Mouse (Mus musculus) CH12.LX (cell line): ENCODE measurements around the gene Gm21969. TPM values are rescaled to one million over a fixed set of nuclear protein-coding genes. Genes with fewer than 3 reads are reported as not detected.

Experiments used
- DNase-seq: peaks from one replicate; pipeline ENCODE4 v3.0.0-alpha.2; 2013; ENCODE audit errors: extremely low read depth
- H3K27ac ChIP-seq: 2 replicates; pipeline ENCODE4 v1.5.1; 2012; ENCODE audit warnings: low read depth, mild to moderate bottlenecking, control low read depth, moderate library complexity; ENCODE audit not compliant: insufficient read depth
- H3K27me3 ChIP-seq: replicated peaks from 2 replicates; pipeline ENCODE3; 2012; ENCODE audit warnings: inconsistent platforms
- H3K36me3 ChIP-seq, 2 experiments: replicated peaks in 1 of 2; 2 replicates each; pipeline versions ENCODE3 to v1.6.1; 2012; ENCODE audit warnings: inconsistent platforms in 1 of 2, low read length in 1 of 2, mild to moderate bottlenecking in 1 of 2, mixed read lengths in 1 of 2, moderate library complexity in 1 of 2; ENCODE audit not compliant: control insufficient read depth in 1 of 2, insufficient read depth in 1 of 2
- H3K4me1 ChIP-seq, 2 experiments: 2 replicates each; pipeline ENCODE4 v1.6.1; 2012; ENCODE audit warnings: inconsistent platforms in 1 of 2, moderate library complexity in 1 of 2; ENCODE audit not compliant: insufficient read depth in 2 of 2, control insufficient read depth in 1 of 2
- H3K4me2 ChIP-seq: 2 replicates; pipeline ENCODE4 v1.6.1; 2012; ENCODE audit warnings: low read depth, mild to moderate bottlenecking, control low read depth; ENCODE audit not compliant: poor library complexity, insufficient read depth, severe bottlenecking
- H3K4me3 ChIP-seq, 3 experiments: fragments of 150-350 bp in 1 of 3; sonication (generic) in 1 of 3; replicated peaks in 1 of 3; 2 replicates each; pipeline versions ENCODE3 to v1.5.1; 2011 to 2012; ENCODE audit warnings: low read depth in 2 of 3, low read length in 2 of 3, mild to moderate bottlenecking in 2 of 3, moderate library complexity in 2 of 3, control low read depth in 1 of 3, improper control_type of control experiment in 1 of 3, inconsistent platforms in 1 of 3, mixed read lengths in 1 of 3; ENCODE audit not compliant: poor library complexity in 1 of 3
- H3K79me2 ChIP-seq: replicated peaks from 2 replicates; pipeline ENCODE4 v1.6.1; 2012; ENCODE audit warnings: mild to moderate bottlenecking, moderate library complexity; ENCODE audit not compliant: control insufficient read depth, poor library complexity, insufficient read depth, severe bottlenecking; ENCODE audit errors: extremely low read depth
- H3K9ac ChIP-seq: 2 replicates; pipeline ENCODE4 v1.6.1; 2012; ENCODE audit warnings: low read depth, mild to moderate bottlenecking, control low read depth, moderate library complexity; ENCODE audit not compliant: insufficient read depth
- H3K9me3 ChIP-seq: replicated peaks from 2 replicates; pipeline ENCODE3; 2012; ENCODE audit warnings: low read length, inconsistent platforms, mixed read lengths
- BHLHE40 ChIP-seq: IDR thresholded peaks from 2 replicates; pipeline ENCODE4 v1.6.1; 2011; ENCODE audit warnings: mild to moderate bottlenecking, low read depth, low read length, improper control_type of control experiment
- CHD2 ChIP-seq: IDR thresholded peaks from 2 replicates; pipeline ENCODE4 v1.6.1; 2011; ENCODE audit warnings: low read length, improper control_type of control experiment
- CTCF ChIP-seq, 2 experiments: IDR thresholded peaks in 1 of 2; conservative IDR thresholded peaks in 1 of 2; 2 replicates each; pipeline ENCODE4 v1.5.1; 2011 to 2012; ENCODE audit warnings: low read depth in 2 of 2, low read length in 2 of 2, improper control_type of control experiment in 1 of 2, inconsistent platforms in 1 of 2, mild to moderate bottlenecking in 1 of 2, moderate library complexity in 1 of 2
- ELF1 ChIP-seq: IDR thresholded peaks from 2 replicates; pipeline ENCODE4 v1.6.1; 2014; ENCODE audit warnings: low read depth, mild to moderate bottlenecking, inconsistent platforms, low read length, improper control_type of control experiment
- EP300 ChIP-seq: IDR thresholded peaks from 2 replicates; pipeline ENCODE4 v1.6.1; 2011; ENCODE audit warnings: low read length, improper control_type of control experiment
- GABPA ChIP-seq: IDR thresholded peaks from 2 replicates; pipeline ENCODE4 v1.6.1; 2012; ENCODE audit warnings: low read depth, low read length, improper control_type of control experiment, inconsistent platforms; ENCODE audit not compliant: insufficient replicate concordance
- HCFC1 ChIP-seq: IDR thresholded peaks from 2 replicates; pipeline ENCODE4 v1.6.1; 2012; ENCODE audit warnings: low read depth, mild to moderate bottlenecking, inconsistent platforms, low read length, improper control_type of control experiment
- IRF4 ChIP-seq: IDR thresholded peaks from 2 replicates; pipeline ENCODE4 v1.6.1; 2014; ENCODE audit warnings: low read depth, mild to moderate bottlenecking, inconsistent platforms, low read length, improper control_type of control experiment
- JUND ChIP-seq: conservative IDR thresholded peaks from 2 replicates; pipeline ENCODE4 v1.6.1; 2011; ENCODE audit warnings: low read depth, low read length, improper control_type of control experiment
- KAT2A ChIP-seq: IDR thresholded peaks from 2 replicates; pipeline ENCODE4 v1.6.1; 2012; ENCODE audit warnings: low read length, improper control_type of control experiment, inconsistent platforms; ENCODE audit not compliant: insufficient replicate concordance
- MAFK ChIP-seq: IDR thresholded peaks from 2 replicates; pipeline ENCODE4 v1.6.1; 2011; ENCODE audit warnings: low read length, improper control_type of control experiment; ENCODE audit not compliant: insufficient replicate concordance
- MAX ChIP-seq: IDR thresholded peaks from 2 replicates; pipeline ENCODE4 v1.6.1; 2011; ENCODE audit warnings: low read length, improper control_type of control experiment
- MXI1 ChIP-seq: IDR thresholded peaks from 2 replicates; pipeline ENCODE4 v1.6.1; 2011; ENCODE audit warnings: mild to moderate bottlenecking, low read depth, low read length, improper control_type of control experiment
- PAX5 ChIP-seq: IDR thresholded peaks from 2 replicates; pipeline ENCODE4 v1.6.1; 2012; ENCODE audit warnings: low read length, inconsistent platforms, mixed read lengths
- RAD21 ChIP-seq: IDR thresholded peaks from 2 replicates; pipeline ENCODE4 v1.6.1; 2011; ENCODE audit warnings: low read depth, mild to moderate bottlenecking, low read length, improper control_type of control experiment, moderate library complexity
- RCOR1 ChIP-seq: conservative IDR thresholded peaks from 2 replicates; pipeline ENCODE4 v1.6.1; 2012; ENCODE audit warnings: low read depth, mild to moderate bottlenecking, inconsistent platforms, low read length, improper control_type of control experiment
- SMC3 ChIP-seq: IDR thresholded peaks from 2 replicates; pipeline ENCODE4 v1.6.1; 2011; ENCODE audit warnings: low read depth, low read length, improper control_type of control experiment
- TCF12 ChIP-seq: IDR thresholded peaks from 2 replicates; pipeline ENCODE4 v1.6.1; 2014; ENCODE audit warnings: low read depth, mild to moderate bottlenecking, inconsistent platforms, low read length, improper control_type of control experiment
- UBTF ChIP-seq: IDR thresholded peaks from 2 replicates; pipeline ENCODE4 v1.6.1; 2012; ENCODE audit warnings: low read depth, mild to moderate bottlenecking, inconsistent platforms, low read length, improper control_type of control experiment, moderate library complexity
- USF1 ChIP-seq: IDR thresholded peaks from 2 replicates; pipeline ENCODE4 v1.6.1; 2014; ENCODE audit warnings: low read depth, mild to moderate bottlenecking, inconsistent platforms, low read length, improper control_type of control experiment
- ZC3H11A ChIP-seq: IDR thresholded peaks from 2 replicates; pipeline ENCODE4 v1.6.1; 2012; ENCODE audit warnings: low read depth, mild to moderate bottlenecking, inconsistent platforms, low read length, improper control_type of control experiment
- ZKSCAN1 ChIP-seq: IDR thresholded peaks from 2 replicates; pipeline ENCODE4 v1.6.1; 2012; ENCODE audit warnings: low read depth, inconsistent platforms, low read length, improper control_type of control experiment, borderline replicate concordance
- ZMIZ1 ChIP-seq: IDR thresholded peaks from 2 replicates; pipeline ENCODE4 v1.6.1; 2012; ENCODE audit warnings: low read depth, mild to moderate bottlenecking, inconsistent platforms, low read length, improper control_type of control experiment
- dilution Hi-C: fragments of 300-500 bp; cut with MboI; formaldehyde crosslinking; loops from 2 replicates; pipeline ENCODE4 v1.14.3; 2020; ENCODE audit warnings: low sequenced_read_pairs; ENCODE audit not compliant: extremely low pct_unique_long_range_greater_than_20kb, extremely low pct_ligation_motif_present
- in situ Hi-C: fragments of 300-500 bp; cut with MboI; formaldehyde crosslinking; loops from 3 replicates; pipeline ENCODE4 v1.14.3; 2019; ENCODE audit warnings: low sequenced_read_pairs, low pct_ligation_motif_present, low pct_unique_long_range_greater_than_20kb, mixed read lengths
- polyA plus RNA-seq: library from polyadenylated mRNA; unstranded; fragments of >175 nt; gene quantifications from 2 replicates; pipeline ENCODE4 v1.2.1, GENCODE M21; 2012; ENCODE audit warnings: low read depth; ENCODE audit not compliant: insufficient read length
- total RNA-seq, 2 experiments: library from RNA; depleted of rRNA; stranded (reverse); fragments of 300-350 nt in 1 of 2; fragments of >200 nt in 1 of 2; gene quantifications; 2 replicates each; pipeline ENCODE4 v1.2.3; 2012 to 2014

Gm21969 gene
- total RNA-seq (2012; rRNA removed) (not detected in 2 replicates), total RNA-seq (2014; rRNA removed) (not detected in 2 replicates), polyA plus RNA-seq (not detected in 2 replicates)

- peaks cover 31% of the 10 kb centered on the region for H3K27me3 ChIP-seq
- no peaks in the 10 kb centered on the region for H3K79me2 ChIP-seq
- peak; percentile 59 for DNase-seq
- TF ChIP-seq SMC3 (peak; percentile 48), BHLHE40 (no peak), ZC3H11A (no peak), GABPA (no peak), MAFK (no peak), ZKSCAN1 (no peak), CHD2 (no peak), UBTF (no peak), USF1 (no peak), IRF4 (no peak), CTCF (conservative IDR thresholded peaks at IDR 0.05 in 1 of 2, IDR thresholded peaks at IDR 0.05 in 1 of 2; ENCODE audit: low read depth in 2 of 2, low read length in 2 of 2) (peak; percentile 73 to 98), RCOR1 (no peak), MXI1 (no peak), RAD21 (peak; percentile 41), HCFC1 (0 out of 2 replicates have a peak, but pooled peaks have one; percentile 10), EP300 (no peak), ZMIZ1 (no peak), MAX (0 out of 2 replicates have a peak, but pooled peaks have one; percentile 16), ELF1 (no peak), KAT2A (no peak), PAX5 (no peak), TCF12 (no peak), JUND (no peak)
- no peak within 1 kb of the TSS for H3K4me3 ChIP-seq
- dilution Hi-C loops (no loop called here), in situ Hi-C loops (no loop called here)
- no peak within 1 kb of the TSS for H3K9ac ChIP-seq
- peaks cover 15 to 30% of the 10 kb centered on the region in 2 experiments for H3K4me1 ChIP-seq
- no peak within 1 kb of the TSS for H3K4me2 ChIP-seq
- no peak within 1 kb of the TSS for H3K27ac ChIP-seq
- H3K9me3 ChIP-seq: no peaks in the 10 kb centered on the region
- H3K36me3 ChIP-seq: no peaks in the 10 kb centered on the region
Observed at GRCm38 (mm10) chr4:139602357-139603244, at the start of gene Gm21969. TSS of gene Gm21969 (plus strand) at chr4:139603186.
